Mouse (Mus musculus) right cerebral cortex, postnatal 25 days (tissue): Measurements from ENCODE around the gene Srrm2.
A peak's percentile ranks its signal among the peaks of the same experiment; 100 is the strongest.
"Not testable (repeated sequence)": the region's sequence is repeated elsewhere in the genome, so short reads cannot be mapped to it uniquely, and the experiment has no call there.

Source experiments
- DNase-seq: peaks from one replicate; pipeline ENCODE4 v3.0.0; 2022

Srrm2 gene

DNA sequence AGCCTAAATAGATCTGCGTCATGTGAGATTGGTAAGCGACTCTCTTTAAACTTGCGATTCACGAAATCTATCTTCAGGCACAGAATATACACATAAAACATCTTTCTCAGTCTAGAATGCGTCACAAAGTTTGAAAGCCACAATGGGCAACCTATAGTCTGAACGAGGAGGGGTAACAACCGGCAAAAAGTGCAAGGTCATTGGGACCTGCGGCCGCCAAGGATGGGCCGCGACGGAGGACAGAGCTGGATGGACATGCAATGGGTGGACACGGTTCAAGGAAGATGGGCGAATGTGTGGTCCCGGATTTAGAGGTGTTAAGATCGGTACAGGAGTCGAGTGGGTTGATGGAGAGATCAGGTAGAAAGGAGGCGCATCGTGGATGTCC, 19.4 kb upstream of the Srrm2 start:
- DNase-seq = peak; percentile 30

DNA sequence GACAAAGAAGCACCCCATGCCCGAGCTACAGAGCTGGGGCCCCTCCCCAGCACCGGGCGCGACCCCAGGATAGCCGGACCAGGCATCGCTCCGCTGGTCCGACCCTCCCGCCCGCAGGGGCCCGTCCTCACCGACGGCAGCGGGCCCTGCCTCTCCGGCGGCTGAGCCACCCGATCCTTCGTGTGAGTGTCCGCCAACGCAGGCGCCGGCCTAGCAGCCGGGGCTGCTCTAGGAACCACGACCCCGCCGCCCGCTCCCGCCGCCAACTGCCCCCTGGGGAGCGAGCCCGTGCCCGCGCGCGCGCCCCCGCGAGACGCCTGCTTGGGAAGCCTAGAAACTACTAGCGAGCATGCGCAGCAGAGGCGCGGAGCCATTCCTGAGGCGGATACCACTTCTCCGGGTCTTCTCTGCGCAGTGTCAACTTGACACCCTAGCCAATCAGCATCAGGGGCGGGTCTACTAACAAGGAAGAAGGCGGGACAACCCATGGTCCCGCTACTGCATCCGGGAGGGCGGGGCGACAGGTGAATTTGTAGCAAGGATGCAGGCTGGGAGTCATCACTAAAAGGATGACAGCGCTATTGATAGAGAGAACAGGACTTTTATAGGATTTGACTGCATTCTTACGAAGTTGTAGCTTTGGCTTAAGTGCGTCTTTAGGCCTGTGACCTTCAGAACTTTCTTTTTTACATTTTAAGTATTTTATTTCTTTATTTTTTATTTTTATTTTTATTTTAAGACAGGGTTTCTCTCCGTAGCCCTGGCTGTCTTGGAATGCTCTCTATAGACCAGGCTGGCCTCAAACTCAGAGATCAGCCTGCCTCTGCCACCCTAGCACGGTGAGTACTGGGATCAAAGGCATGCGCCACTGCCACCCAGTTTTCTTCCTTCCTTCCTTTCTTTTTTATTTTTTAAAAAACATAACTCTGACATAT, 18.8 kb upstream of the Srrm2 start, which contains the start of gene Flywch1:
Gene Flywch1 (minus strand): TSS at position 319 of the 935 bp plus-strand sequence.
- DNase-seq = peak; percentile 97

DNA sequence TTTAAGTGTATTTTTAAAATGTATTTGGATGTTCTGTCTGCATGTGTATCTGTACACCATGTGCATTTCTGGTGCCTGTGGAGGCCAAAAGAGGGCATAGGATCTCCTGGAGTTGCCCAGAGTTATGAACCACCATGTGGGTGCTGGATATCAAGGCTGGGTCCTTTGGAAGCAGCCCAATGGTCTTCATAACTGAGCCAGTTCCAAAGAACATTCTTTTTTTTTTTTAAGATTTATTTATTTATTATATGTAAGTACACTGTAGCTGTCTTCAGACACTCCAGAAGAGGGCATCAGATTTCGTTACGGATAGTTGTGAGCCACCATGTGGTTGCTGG, 18.1 kb upstream of the Srrm2 start:
- not testable (repeated sequence) for DNase-seq

DNA sequence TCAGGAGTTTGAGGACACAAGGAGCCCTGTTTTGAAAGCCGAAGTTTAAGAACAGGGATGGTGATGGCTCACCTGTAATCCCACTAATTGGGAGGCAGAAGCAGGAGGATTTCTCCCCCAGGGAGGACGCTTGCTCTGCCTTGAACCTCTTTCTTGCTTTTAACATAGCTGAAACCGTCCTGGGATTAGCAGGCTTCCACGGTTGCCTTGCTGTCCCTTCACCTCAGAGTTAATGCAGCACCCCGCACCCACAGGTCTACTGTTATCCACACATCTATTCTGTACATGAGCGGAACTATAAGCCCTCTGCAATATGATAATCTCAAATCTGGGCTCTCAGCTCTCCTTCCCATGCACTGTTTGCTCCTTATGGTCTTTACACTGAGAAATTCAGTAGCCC, 16.7 kb upstream of the Srrm2 start:
- DNase-seq = no peak

DNA sequence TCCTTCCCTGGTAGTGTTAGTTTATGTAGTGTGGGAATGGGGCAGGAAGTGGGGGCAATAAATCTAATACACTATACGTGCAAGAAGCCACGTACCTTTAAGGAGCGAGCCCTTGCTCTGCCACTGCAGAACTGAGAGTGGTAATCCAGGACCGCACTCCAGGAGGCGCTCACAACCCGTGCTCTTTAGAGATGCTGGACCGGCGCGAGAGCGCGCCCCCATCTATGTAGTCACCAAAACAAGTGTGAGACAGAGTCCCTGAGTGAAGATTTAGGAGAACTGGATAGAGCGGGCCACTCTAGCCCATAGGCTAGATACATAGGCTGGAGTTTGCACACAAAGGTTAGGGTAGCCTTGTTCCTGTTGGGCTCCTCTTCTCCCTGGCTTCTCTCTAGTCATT, 16.2 kb upstream of the Srrm2 start:
- DNase-seq = peak; percentile 76

DNA sequence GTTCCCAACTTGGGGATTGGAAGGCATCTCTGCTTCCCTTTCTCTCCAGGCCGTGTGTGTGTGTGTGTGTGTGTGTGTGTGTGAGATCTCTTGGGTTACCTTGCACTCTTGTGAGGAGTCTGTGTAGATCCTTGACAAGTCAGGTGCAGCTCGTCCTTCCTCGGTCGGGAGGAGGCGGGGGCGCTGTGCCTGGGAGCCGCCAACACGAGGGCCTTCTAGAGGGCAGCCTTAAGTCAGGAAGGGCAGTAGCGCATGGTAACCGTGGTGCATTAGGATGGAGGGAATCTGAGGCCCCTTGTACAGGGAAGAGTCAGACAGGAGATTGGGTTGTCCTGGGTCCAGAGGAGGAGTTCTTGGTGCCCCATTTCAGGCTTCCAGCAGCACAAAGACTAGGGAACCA, 14.1 kb upstream of the Srrm2 start:
- DNase-seq = no peak

DNA sequence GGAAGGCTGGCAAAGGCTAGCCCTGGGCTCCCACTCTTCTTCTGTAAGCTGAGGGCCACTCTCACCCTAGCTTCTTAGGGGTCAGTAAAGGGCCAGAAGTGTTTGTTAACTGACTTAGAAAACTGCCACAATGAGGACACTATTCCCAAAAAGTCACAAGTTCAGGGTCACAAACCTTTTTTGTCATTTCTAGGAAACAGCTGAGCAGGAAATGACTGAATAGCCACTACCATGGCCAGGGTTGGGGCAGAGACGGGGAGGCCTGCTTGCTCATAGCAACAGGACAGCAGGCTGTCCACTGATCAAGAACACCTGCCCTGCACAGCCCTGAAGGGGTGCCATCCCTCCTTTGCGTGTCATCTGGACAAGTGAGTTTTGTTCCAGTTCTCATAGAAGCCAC, 13.2 kb upstream of the Srrm2 start:
- no peak for DNase-seq

DNA sequence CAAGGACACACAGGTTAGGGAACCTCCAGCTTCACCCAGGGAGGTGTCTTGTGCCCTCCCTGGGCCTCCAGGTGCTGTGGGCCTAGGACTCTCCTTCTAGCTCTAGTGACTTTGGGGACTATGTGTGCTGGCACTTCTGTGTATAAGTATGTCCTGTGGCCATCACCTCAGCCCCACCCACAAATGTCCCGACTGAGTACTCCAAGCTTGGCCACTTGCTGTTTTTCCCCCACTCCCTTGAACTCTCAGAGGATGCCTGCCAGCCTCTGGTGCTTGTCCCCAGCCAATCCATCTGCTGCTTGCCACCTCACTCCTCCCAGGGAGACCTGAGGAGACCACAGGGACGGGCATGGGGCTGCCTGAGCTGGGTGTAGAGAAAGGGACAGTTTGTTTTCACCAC, 11.9 kb upstream of the Srrm2 start:
- no peak for DNase-seq

DNA sequence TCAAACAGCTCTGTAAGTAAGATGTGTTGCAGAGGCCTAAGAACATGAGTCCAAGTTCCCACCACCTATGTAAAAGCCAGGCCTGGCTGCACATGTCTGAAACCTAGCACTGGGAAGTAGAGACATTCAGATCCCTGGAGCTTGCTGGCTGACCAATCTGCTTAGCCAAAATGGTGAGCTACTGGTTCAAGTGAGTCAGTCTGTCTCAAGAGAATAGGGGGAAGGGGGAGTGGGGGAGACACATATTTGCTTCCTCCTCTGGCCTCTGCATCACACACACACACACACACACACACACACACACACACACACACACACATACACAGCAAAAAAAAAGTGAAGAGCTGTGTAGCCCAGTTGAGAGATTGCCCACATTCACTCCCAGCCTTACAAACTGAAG, 7.0 kb upstream of the Srrm2 start:
- no peak for DNase-seq

DNA sequence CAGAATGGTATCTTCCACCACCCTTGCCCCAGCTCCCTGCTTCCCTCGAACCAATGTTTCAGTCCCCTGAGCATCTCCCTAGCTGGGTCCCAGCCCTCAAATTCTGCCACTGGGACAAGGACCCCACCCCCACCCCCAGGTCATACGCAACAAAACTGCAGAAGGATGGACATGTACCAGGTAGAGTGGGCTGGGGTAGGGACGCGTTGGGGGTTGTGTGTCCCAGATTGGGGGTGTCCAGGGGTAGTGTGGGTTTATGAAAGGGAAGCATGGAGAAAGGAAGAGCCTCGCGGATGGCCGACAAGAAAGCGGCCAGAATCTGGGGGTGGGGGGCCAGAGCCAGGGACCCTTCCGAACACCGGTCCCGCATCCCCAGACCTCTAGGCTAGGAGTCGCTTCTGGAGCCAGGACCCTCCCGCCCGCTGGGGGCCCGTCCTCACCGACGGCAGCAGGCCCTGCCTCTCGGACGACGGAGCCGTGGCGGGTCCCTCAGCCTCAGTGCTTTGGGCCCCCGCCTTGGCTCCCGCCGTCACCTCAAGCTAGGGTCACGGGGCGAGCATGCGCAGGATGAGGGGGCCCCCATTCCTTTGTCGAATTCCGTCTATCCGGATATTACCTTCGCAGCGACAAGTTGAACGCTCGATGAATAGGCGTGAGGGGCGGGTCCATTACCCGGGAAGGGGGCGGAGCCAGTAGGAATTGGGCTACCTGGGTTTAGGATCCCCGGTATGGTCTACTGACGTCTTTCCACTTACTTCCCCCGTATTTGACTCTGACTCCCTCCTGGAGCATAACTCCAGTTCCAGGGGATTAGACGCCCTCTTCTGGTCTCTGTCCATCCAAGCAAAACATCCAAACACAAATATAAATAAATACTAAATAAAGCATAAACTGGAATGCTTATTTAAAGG, 4.5 kb upstream of the Srrm2 start, which contains the start of gene Flywch2:
Gene Flywch2 (minus strand): TSS at position 521 of the 911 bp plus-strand sequence.
- peak; percentile 88 for DNase-seq

DNA sequence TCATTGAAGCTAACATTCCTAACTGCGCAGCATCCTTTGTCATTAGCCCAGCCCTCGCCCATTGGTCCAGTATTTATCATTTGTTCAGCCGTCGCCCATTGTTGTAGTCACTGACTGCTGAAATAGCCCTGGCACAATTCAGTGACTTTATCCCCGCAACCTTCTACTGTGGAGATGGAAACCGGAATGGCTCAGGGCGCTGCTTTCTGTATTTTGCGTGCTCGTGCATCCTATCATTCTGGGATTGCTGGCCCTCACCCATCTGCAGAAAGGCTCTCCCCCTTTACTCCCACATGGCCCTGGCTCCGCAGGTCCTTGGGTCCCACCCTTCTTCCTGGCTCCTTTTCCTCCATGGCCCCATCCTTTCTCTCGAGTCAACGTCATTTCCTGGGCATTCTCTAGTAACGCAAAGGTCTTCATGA, 3.8 kb upstream of the Srrm2 start:
- DNase-seq = no peak

DNA sequence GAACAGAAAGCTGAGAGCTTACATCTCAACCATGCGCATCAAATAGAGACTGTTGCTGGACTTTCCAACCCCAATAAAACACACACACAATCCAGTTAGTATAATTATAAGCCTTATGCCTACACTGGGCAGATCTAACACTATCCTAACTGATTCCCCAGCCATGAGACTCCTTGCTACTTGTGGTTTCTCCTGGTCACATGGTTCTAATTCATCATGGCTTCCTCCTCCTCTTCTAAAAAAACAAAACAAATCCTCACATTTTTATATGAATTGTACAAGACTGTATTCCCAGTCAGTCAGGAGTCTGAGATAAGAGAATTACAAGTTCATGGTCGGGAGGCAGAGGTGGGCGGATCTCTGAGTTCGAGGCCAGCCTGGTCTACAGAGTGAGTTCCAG, 1.4 kb upstream of the Srrm2 start:
- DNase-seq = no peak

DNA sequence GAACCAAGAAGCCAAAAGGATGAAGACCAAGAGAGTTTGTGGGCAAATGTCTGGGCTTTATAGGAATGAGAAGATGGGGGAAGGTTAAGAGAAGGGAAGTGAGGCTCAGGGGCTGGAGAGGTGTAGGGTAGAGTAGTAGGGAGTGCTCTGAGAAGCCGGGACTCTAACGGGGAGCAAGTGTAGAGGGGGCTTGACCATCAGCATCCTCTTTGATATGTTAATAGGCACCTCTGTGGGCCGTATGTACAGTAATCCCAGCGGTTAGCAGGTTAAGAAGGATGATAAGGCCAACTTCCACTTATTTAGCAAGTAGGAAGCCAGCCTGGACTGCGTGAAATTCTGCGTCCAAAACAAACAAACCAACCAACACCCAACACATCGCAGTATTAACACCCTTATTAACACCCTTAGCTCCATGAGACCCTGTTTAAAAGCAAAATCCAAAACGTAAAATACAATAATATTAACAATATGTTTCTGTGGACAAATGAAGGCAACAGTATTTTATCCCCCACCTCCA, 523 bp upstream of the Srrm2 start:
- DNase-seq = no peak

DNA sequence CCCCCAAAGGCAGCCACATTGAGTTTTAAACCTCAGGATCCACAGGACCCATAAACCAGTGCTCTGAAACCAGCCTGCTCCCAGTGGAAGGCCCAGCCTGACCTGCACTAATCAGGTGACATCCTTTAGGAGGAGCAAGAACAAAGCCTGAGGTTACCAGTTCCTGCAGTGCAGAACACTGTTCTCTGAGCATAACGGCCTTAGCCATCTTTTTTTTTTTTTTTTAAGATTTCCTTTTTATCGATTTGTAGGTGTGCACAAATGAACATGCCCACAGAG, 686 bp downstream of the Srrm2 start:
- DNase-seq = no peak

DNA sequence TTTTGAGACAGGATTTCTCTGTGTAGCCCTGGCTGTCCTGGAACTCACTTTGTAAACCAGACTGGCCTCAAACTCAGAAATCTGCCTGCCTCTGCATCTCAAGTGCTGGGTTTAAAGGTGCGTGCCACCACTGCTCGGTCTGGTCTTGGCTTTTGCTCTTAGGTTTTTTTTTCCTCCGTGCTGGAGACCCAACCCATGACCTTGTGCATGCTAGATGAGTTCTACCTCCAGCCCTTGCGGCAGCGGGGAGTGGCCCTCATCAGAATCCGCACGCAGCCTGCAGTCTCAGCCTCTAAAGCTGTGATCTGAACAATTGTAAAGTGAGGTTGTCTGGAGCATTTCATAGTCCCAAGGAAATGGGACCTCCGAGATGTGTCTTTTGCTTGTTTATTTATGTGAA, 5.0 kb downstream of the Srrm2 start:
- DNase-seq = no peak

DNA sequence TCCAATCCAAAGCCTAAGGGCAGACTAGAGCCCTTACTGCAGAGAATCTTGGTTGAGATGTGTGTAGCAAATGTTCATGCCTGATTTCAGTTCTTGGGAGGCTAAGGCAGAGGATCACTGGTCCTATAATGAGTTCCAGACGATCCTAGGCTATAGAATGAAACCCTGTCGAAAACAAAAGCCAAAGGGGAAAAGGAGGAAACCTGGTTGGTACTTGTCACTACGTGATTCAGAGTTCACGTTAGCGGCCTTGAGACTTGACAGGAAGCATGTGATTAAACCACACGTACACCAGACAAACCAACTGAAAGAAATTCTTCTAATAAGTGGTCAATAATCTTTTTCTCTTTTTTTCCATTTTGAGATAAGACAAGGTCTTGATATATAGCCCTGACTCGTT, 7.0 kb downstream of the Srrm2 start:
- DNase-seq = no peak

DNA sequence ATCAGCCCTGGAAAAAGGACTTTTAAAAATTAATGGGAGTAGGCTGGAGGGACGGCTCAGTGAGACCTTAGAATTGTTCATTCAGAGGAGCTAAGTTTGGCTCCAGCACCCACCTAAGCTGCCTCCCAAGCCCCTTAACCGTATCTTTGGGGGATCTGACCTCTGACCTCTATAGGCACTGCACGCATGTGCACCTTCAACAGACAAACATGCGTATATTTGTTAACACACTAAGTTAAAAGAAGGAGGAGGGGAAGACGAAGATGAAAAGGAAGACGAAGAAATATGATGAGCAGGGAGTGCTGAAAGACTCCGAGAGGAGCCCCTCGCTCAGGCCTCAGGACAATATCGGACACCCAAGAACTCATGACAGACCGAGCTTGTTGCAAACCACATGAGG, 11.3 kb downstream of the Srrm2 start:
- no peak for DNase-seq

DNA sequence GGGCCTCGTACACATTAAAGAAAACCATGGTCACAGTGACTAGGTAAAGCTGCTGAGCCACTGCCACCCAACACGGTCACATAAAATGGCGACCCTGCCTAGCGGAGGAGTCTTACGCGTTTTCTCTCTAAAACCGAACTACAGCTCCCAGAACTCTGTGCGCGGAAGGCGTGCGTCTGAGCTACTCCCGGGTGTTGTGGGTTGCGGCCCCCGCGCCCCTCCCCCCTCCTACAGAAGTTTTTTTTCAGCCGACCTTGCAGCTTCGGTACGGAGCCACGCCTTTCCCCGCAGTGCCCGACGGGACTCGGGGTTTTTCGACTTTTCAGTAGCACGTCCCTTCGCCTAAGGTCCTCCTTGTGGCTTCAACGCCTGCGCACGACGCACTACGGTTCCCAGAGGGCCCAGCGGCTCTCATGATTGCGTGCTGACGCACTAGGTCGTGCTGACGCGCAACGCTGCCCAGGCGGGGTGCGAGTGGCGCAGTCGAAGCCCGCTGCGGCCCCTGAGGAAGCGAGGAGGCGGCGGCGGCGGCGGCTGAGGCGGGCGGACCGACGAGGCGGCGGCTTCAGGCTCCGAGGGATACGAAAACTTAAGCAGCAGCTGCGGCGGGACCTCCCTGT, 12.5 kb downstream of the Srrm2 start:
- DNase-seq = peak; percentile 99

DNA sequence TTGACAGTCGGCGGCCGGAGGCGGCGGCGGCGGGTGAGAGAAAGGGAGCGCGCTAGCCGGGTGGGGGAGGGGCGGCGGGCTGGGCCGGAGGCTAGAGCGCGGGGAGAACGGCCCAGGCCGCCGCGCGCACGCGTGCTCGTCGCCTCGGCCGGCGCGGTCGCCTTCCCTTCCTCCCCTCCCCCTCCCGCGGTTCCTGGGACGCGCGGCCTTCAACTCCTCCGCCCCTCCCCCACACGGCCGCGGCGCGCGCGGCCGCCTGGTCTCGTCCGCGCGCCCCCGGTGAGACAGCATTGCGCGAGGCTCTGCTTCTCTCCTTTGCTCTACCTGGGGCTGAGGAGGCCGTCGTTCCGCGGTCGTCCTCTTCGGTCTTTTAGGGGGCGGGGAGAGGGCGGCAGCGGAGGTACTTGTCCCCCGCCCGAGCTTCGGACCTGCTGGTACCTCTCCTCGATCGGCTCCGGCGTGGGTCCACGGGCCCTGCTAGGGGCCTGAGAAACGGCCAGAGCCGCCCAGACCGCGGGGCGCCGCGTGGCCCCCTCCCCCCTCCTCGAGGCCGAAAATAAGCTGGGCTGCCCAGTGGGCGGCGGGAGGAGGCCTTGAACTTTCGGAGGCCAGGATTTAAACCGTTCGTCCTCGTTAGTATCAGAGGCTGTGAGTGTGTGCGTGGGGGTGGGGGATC, 13.2 kb downstream of the Srrm2 start:
- DNase-seq = no peak

DNA sequence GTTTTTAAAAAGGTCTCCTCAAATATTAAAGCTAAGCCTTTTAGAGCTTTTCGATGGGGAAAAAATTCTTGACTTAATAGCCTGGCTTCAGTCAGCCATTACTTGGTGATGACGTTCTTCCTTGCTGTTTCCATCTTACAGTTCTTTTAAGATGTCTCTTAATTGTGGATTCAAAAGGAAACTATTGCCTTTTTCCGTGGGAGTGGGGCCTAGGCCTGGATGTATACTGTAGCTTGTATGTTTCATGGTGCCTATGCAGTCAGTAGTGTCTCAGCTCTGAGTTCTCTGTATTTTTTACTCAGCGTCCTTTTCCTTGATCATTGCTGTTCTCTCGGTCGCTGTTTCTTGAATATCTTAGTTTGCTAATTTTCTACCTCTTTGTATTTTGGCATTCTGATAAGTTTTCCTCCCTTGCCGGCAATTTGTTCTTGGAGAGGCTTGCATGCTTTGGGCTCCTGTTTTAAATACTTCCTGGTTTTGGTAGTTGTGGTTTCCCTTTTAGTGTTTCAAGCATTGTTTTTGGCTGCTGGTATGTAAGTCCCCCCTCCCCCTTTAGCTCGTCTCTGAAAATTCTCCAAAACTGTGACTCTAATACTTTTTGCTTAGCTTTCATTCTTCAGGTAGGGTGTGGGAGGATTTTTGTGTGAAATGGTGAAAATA, 14.2 kb downstream of the Srrm2 start:
- DNase-seq = no peak

DNA sequence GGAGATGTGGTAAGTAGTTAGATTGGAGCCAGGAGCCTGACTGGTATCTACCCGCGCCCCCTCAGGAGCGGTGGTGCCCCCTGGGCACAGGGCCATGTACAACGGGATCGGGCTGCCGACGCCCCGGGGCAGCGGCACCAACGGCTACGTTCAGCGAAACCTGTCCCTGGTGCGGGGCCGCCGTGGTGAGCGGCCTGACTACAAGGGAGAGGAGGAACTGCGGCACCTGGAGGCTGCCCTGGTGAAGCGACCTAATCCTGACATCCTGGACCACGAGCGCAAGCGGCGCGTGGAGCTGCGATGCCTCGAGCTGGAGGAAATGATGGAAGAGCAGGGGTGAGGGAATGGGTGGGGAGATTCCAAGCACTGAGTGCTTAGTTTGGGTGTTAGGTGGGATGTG, 16.5 kb downstream of the Srrm2 start:
- peak; percentile 42 for DNase-seq

DNA sequence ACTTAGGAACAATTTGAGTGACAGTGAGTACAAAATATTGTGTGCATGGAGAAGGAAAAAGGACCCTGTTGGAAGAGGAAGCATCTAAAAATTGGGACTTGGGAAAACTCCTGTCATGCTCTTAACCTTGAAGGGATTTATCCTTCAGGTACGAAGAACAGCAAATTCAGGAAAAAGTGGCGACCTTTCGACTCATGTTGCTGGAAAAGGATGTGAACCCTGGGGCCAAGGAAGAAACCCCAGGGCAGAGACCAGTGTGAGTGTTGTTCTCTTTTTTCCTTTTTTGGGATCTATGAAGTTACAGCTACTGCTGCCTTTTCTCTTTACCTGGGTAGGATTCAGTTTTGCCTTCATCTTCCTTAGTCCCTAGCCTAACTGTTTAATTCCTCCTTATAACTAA, 17.6 kb downstream of the Srrm2 start:
- DNase-seq = no peak
